Mouse (Mus musculus): ENCODE data around the gene Ptger2.
"Not testable (repeated sequence)": the region's sequence is repeated elsewhere in the genome, so short reads cannot be mapped to it uniquely, and the experiment has no call there.

The Ptger2 gene

GRCm38 (mm10) chr14:44987674-44988355, at the start of gene Ptger2:
Ptger2 (plus strand) TSS chr14:44988195.
- DNase-seq (ENCODE audit: low read depth, low spot score): not testable (repeated sequence)

GRCm38 (mm10) chr14:44960746-44961145, 27.2 kb upstream of the Ptger2 start:
- no peak for DNase-seq (ENCODE audit: low read depth, low spot score)

GRCm38 (mm10) chr14:44977278-44977677, 10.7 kb upstream of the Ptger2 start:
- not testable (repeated sequence) for DNase-seq (ENCODE audit: low read depth, low spot score)

- no peak for DNase-seq (ENCODE audit: low read depth, low spot score)
These were observed 8.1 kb upstream of the Ptger2 start for GRCm38 (mm10) chr14:44979887-44980286.

- DNase-seq (ENCODE audit: low read depth, low spot score): no peak
These were observed 6.5 kb upstream of the Ptger2 start for GRCm38 (mm10) chr14:44981490-44981889.

GRCm38 (mm10) chr14:44984106-44984505, 3.9 kb upstream of the Ptger2 start:
- DNase-seq (ENCODE audit: low read depth, low spot score): no peak

GRCm38 (mm10) chr14:44986248-44986647, 1.7 kb upstream of the Ptger2 start:
- DNase-seq (ENCODE audit: low read depth, low spot score): no peak

- no peak for DNase-seq (ENCODE audit: low read depth, low spot score)
These were observed 541 bp downstream of the Ptger2 start for GRCm38 (mm10) chr14:44988456-44989016.

GRCm38 (mm10) chr14:44989017-44989721, 1.2 kb downstream of the Ptger2 start:
- no peak for DNase-seq (ENCODE audit: low read depth, low spot score)

- DNase-seq (ENCODE audit: low read depth, low spot score): no peak
These were observed 1.8 kb downstream of the Ptger2 start for GRCm38 (mm10) chr14:44989751-44990150.

GRCm38 (mm10) chr14:44994337-44994736, 6.3 kb downstream of the Ptger2 start:
- no peak for DNase-seq (ENCODE audit: low read depth, low spot score)

GRCm38 (mm10) chr14:45000086-45000769, 12.2 kb downstream of the Ptger2 start:
- no peak for DNase-seq (ENCODE audit: low read depth, low spot score)

GRCm38 (mm10) chr14:45005698-45006283, 17.8 kb downstream of the Ptger2 start:
- DNase-seq (ENCODE audit: low read depth, low spot score): no peak

- no peak for DNase-seq (ENCODE audit: low read depth, low spot score)
These were observed 21.2 kb downstream of the Ptger2 start for GRCm38 (mm10) chr14:45009242-45009641.

- DNase-seq (ENCODE audit: low read depth, low spot score): no peak
These were observed 23.3 kb downstream of the Ptger2 start for GRCm38 (mm10) chr14:45011260-45011659.

GRCm38 (mm10) chr14:45011671-45012070, 23.7 kb downstream of the Ptger2 start:
- DNase-seq (ENCODE audit: low read depth, low spot score): no peak

GRCm38 (mm10) chr14:45021551-45021950, 33.6 kb downstream of the Ptger2 start:
- no peak for DNase-seq (ENCODE audit: low read depth, low spot score)

- no peak for DNase-seq (ENCODE audit: low read depth, low spot score)
These were observed 46.3 kb downstream of the Ptger2 start for GRCm38 (mm10) chr14:45034293-45034692.

- DNase-seq (ENCODE audit: low read depth, low spot score): no peak
These were observed 48.6 kb downstream of the Ptger2 start for GRCm38 (mm10) chr14:45036579-45036978.

- no peak for DNase-seq (ENCODE audit: low read depth, low spot score)
These were observed 50.1 kb downstream of the Ptger2 start for GRCm38 (mm10) chr14:45038052-45038451.

GRCm38 (mm10) chr14:45040851-45041475, 53.0 kb downstream of the Ptger2 start:
- no peak for DNase-seq (ENCODE audit: low read depth, low spot score)
